ENCODE assay signal across 24 mouse cellular contexts in the genomic region with DNA sequence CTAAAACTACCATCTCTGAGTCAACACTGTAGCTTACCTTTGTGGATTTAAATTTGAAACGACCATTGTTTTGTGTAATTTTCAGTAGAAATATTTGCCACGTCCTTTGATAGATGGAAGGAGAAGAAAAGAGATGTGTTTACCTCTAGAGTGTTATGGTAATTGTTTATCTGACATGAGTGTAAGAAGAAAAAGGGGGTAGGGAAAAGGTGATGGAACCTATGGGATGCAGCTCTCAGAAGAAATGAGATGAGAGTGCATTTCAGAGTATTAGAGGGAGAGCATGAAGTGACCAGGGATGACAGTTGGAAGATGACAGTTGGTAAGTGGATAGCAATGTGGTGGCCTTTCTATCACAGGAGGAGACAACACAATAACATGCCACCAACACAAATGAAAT. TPM values are rescaled to one million over a fixed set of nuclear protein-coding genes. Genes with fewer than 3 reads are reported as not detected.
"Had no signal": no experiment of that assay in that cellular context is flagged by ENCODE, and none has a peak within 500 bp of the region (broad histone marks: within the 10 kb centered on the region; RNA-seq: fewer than 3 reads in every experiment).

Gene Epyc (plus strand): TSS at position 301 of the 400 bp plus-strand sequence.

- H3K9ac ChIP-seq: heart, embryonic 12.5 days; hindbrain, embryonic 12.5 days; hindbrain, embryonic 14.5 days; intestine, embryonic 15.5 days had no signal

- H3K4me2 ChIP-seq: heart, embryonic 12.5 days; hindbrain, embryonic 12.5 days; hindbrain, embryonic 14.5 days; intestine, embryonic 15.5 days; liver, embryonic 11.5 days had no signal

- ATAC-seq: hindbrain, embryonic 16.5 days; inflammation-experienced regulatory T-cells, adult 6 months; intestine, embryonic 15.5 days; intestine, postnatal 0 days had no signal

- H3K4me1 ChIP-seq: heart, embryonic 10.5 days; heart, embryonic 12.5 days; hindbrain, embryonic 10.5 days; hindbrain, embryonic 12.5 days; intestine, embryonic 15.5 days had no signal

- H3K36me3 ChIP-seq: heart, embryonic 10.5 days; heart, embryonic 12.5 days; hindbrain, embryonic 10.5 days; hindbrain, embryonic 12.5 days; intestine, embryonic 15.5 days had no signal

- H3K27me3 ChIP-seq: heart, embryonic 12.5 days; hindbrain, embryonic 12.5 days; intestine, embryonic 15.5 days had no signal

- DNase-seq: gastrocnemius, postnatal 14 days; heart, adult 18-20 months; heart, postnatal 10 days; heart, postnatal 4 days; kidney, adult 18-20 months; kidney, adult 8-10 months; kidney, postnatal 10 days; kidney, postnatal 25 days; kidney, postnatal 4 days; liver had no signal

- H3K4me3 ChIP-seq: heart, embryonic 10.5 days; heart, embryonic 12.5 days; hindbrain, embryonic 10.5 days; hindbrain, embryonic 12.5 days; intestine, embryonic 15.5 days; layer of hippocampus, adult 2 months; left cerebral cortex, adult 2 months had no signal

- H3K9me3 ChIP-seq: heart, embryonic 10.5 days; heart, embryonic 12.5 days; hindbrain, embryonic 10.5 days; hindbrain, embryonic 12.5 days; intestine, embryonic 15.5 days had no signal

- H3K27ac ChIP-seq: heart, embryonic 10.5 days; hindbrain, embryonic 10.5 days; hindbrain, embryonic 12.5 days; hindbrain, embryonic 14.5 days; intestine, embryonic 15.5 days; layer of hippocampus, adult 2 months; left cerebral cortex, adult 2 months had no signal

RNA-seq across cellular contexts. Expression of gene Epyc, which starts in this region (rescaled TPM):
- polyA plus RNA-seq: frontal cortex, adult 2 months; inflammation-experienced regulatory T-cells, adult 6 months; kidney, embryonic 14.5 days had no signal
